Mouse (Mus musculus): ENCODE measurements around the gene Gk5.

GRCm38 (mm10) chr9:96140931-96141330 lies 21.8 kb downstream of the Gk5 start:
- TF ChIP-seq CTCF (conservative IDR thresholded peaks at IDR 0.05; ENCODE audit: low read length), result no peak
- no peak for TF ChIP-seq NANOG (IDR thresholded peaks at IDR 0.05; ENCODE audit: borderline replicate concordance, low read length)
- TF ChIP-seq POU5F1 (IDR thresholded peaks at IDR 0.05; ENCODE audit: borderline replicate concordance, low read length), result no peak

All from E14TG2a.4 (cell line).